Mouse (Mus musculus): ENCODE results near the gene Syt1.

The Syt1 gene

DNA sequence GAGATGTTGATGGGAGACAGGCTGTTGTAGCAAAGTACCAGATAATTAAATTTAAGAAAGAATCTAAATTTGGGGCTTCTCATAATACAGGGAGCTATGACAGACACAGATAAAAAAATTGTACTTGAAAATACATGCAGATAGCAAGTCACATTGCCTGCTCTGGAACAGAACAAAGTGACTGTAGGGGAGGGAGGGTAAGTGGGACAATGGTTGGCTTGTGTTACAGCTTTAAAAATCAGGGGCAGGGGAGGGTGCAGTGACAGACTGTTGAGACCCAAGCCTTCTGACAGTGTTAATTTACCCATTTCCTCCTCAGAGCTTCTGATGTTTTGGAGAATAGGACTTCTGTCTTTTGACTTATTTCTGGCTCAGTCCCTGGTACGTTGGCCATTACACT lies 126.3 kb downstream of the Syt1 start:
- 15% methylated on average over 1 of the region's 1 CpGs for WGBS

DNA sequence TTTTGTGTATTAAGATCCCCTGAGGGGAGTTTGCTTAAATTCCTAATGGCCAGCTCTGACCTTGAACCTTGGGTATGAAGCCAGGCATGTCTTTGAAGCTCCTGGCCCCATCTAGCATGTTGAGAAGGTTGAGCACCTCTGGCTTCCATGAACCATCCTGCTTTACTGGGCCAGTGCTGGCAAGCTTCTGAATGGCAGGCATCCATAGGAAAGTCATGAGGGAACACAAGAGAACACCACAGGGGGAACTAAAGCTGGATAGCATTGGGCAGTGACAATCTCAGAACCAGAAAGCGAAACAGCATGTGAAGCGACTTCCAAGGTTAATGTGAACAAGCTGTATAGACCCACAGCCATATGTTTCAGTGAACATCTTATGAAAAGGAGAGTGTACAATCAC lies 130.4 kb downstream of the Syt1 start:
- 82% methylated on average over 2 of the region's 2 CpGs for WGBS

DNA sequence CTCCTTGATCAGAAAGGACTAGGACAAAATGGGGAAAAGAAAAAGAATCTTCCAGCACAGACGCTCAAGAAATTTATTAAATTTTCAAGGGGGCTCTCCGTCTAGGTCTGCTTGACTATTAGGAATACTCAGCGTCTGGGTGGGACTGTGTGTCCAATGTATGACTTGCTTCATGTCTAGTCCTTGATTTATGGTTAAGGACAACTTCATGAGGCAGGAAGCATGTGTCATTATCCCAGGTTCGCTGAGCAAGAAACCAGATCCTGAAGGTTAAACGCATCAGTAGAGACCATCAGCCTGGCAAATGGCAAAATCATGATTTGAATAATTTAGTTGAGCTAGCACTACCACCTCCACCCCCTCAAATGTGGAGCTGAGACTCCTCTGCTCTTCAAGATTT lies 135.1 kb downstream of the Syt1 start:
- WGBS, result 77% methylated on average over 5 of the region's 5 CpGs

DNA sequence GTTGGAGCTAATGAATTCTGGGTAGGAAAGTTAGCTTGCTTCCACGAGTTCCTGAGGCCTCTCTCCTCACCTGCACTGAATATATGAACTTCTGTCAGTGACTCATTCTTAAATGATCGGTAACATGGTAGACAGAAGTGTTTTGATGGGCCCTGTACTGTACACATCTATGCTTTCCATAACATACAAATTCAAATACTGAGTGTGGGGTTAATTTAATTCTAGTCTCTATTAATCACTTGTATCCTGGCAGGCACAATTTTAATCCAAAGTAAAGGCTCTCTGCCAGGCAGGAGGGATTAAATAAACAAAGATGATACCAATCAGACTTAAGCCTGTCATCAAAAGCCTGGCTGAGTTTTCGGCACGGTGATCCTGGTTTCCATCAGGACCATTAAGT lies 136.1 kb downstream of the Syt1 start:
- WGBS, result 53% methylated on average over 4 of the region's 4 CpGs

DNA sequence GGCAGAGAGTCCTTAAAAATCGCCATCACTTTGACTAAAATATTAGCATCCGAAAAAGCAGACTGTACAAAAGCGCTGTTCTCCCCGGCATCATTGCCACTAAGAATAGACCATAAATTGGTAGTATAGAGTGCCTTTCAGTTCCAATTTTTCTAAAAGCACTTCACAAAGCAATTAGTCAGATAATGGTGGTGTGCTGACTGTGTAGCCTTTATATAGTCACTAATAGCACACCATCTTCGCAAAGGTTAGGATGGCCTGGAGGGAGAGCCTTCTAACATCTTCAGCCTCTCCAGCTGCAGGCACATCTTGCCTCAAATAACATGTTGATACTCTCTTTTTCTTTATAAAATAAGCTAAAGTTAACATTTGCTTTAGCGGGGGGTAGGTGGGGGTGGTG lies 138.4 kb downstream of the Syt1 start:
- 42% methylated on average over 6 of the region's 6 CpGs for WGBS

DNA sequence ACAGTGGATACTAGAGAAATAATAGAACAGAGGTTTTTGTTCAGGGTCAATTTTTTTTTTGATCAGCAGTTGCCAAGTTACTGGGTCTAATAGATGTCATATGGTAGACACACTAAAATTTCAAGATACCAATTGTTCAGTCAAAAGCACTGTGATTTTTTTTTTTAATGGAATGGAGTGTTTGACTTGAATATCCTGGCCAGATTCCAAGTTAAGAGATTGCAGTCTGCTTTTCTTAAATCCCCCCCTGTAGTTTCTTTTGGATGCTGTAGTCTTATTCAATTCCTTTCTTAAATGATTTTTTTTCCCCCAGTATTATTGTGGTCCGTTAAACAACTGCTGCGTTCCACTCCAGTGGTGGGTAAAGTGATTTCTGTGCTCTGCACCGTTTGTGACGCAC lies 140.2 kb downstream of the Syt1 start:
- WGBS, result 49% methylated on average over 4 of the region's 4 CpGs

DNA sequence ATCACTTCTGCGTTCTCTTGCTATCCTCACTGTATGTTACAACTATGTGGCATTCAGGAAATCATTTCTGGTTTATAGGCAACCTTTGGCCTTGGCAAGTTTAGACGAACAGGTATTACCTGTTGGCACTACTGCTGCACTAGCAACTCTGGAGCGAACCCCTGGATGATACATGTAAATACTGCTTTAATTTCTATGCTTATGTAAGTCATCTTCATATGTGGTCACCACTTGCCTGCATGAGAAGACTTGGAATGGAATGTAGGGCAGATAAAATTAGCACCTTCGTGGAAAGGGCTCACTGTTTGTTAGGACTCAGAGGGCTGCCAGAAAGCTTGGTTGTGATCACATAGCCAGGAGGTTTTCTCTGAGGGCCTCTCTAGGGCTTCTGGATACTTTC lies 142.6 kb downstream of the Syt1 start:
- 56% methylated on average over 4 of the region's 4 CpGs for WGBS

DNA sequence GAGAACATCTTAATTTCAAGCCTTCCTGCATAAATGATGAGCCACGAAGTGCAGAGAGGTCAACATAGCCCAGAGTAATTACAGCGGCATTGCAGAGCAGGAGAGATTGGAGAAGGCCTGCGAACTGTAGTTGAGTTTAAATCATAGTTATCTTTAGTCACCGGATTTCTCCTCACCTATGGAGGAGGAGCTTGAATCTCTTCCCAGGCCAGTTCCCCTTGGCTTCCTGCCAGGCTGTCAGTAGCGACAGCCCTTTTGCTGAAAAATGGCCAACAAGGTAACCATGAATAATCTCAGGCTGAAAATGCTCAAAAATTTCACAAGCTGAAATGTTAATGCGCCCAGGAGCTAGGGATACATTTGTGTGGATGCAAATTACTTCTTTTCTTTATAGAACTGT lies 143.6 kb downstream of the Syt1 start:
- WGBS, result 52% methylated on average over 6 of the region's 6 CpGs

DNA sequence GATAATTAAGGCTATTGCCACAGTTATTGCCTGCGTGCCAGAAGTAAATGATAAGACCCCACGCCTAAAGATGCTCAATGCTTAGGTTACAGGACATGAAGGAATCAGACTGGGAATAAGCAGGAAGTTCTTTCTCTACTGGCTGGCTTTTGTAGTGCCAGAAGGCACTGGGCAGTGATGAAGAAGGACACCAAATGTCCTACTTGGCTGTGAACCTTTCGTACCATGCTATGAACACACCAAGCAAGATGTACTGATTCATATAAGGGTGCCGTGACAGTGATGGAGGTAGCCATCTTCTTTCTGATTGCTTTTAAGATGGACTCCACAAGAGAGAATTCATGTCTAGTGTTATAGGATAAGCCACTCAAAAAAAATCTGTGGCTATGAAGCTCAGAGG lies 145.2 kb downstream of the Syt1 start:
- 92% methylated on average over 4 of the region's 4 CpGs for WGBS

DNA sequence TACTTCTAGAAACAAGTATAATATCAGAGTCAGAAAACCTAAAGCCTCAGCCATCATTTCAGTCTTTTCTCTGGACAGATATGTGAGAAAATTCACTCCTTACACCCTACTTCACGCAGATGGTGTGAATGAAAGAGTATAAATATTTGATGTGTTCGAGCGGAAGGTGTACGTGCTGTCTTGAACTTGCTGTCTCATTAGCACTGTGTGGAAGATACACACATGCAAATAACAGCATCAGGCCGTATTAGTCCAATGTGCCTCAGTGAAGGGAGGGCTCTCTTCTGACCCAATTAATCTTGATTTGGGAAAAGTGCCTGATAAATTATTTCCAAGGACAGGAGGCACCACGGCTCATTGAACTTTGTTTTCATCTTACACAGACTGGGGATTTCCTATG lies 154.8 kb downstream of the Syt1 start:
- WGBS, result 49% methylated on average over 6 of the region's 6 CpGs

DNA sequence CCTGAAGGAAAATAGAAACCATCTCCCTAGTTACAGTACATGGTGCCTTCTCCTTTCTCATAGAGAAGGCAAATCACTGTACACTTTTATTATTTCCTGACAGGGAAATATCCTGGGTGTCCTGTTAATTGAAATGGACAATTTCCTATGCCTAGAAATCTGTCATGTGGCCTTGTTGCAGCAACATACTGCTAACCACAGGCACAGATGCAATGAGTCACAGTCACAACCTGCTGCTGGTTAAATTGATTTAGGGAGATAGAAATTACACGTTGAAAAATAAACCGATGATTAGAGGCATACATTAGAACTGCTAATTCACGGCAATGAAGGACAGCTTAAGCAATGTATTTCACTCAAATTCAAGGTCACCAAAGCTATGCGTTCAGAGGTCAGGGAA lies 158.0 kb downstream of the Syt1 start:
- WGBS, result 46% methylated on average over 4 of the region's 4 CpGs

DNA sequence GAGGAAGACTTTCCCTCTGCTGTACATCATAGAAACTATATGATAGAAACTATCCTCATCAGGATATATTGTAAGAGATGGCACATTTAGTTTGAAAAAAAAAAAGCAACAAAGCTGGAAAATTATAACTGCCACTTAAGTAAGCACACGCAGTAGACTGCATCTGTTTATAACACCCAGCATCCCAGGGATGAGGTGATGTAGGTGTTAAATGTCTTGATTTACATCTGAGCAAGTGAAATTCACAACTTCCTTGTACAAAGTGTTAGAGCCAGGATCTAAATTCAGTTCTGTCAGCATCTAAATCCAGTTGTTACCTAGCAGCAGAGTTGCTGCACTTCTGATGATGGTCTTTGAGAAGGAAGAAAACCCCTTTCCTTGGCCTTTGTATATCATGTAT lies 173.3 kb downstream of the Syt1 start:
- WGBS, result 64% methylated on average over 1 of the region's 1 CpGs

DNA sequence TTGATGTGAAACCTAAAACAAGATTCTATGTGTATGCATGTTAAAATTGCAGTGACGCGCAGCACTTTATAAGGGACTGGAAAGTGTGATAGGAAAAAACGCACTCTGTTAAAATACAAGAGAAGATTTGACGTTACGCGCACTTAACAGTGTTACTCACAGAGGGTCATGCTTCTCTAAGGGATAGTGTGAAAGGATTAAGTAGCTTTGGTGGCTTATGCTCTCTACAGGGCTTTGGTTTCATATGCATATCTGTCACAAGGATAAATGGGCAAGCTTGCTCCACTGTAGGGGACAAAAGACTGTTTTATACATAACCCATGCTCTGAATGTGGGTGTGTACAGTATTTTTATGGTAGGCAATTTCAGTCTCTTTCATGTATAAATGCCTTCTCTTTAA lies 178.5 kb downstream of the Syt1 start:
- 62% methylated on average over 6 of the region's 6 CpGs for WGBS

DNA sequence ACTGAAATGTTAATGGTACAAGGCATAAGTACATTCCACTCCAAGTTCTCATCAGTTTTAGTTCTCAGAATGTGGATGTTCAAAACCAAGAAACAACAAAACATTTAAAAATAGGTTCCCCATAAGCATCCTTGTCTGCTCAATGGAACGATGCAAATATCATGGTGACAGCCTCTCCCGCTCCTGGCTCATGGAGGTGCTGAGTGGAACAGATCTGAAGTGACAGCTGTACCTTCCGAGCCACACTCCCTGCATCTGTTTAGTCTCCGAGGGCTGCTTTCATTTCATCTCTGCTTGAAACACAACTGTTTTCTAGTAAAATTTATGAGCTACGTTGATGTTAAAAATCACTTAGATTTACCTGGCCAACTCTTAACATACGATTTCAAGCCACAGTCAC lies 179.0 kb downstream of the Syt1 start:
- WGBS, result 47% methylated on average over 6 of the region's 6 CpGs

DNA sequence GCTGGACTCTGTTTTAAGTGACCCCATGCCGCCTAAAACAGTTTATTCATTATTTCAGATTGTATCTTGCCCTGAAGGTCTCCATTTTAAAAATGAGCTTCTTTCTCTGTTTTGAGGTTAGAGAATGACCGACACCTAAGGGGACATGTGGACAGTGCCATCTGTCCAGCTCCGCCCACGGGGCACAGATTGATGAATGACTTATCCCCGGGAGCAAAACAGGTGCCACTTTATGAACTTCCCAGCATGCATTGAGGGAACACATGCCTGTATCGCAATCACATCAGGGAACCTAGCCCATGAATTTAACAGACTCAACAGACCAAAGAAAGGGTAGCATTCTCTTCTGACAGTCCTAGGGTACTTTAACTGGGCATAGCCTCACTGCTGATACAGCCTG lies 188.5 kb downstream of the Syt1 start:
- WGBS, result 79% methylated on average over 6 of the region's 6 CpGs

DNA sequence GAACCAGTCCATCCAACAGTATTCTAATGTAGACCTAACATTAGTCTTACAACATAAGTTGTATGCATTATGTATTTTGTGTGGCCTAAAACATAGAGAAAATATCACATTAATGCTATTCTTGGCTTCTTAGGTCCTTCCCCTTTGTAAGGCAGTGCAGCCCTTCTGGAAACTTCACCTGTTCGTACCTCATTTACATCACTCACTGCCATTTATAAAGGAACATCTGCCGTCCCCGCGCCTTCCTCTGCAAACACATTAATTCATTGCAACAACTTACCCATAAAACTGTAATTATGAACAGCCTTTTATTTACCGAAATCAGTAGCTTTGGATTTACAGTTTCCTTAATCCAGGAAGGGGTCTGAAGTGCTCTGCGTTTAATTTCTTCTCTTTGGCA lies 195.4 kb downstream of the Syt1 start:
- WGBS, result 45% methylated on average over 6 of the region's 6 CpGs

DNA sequence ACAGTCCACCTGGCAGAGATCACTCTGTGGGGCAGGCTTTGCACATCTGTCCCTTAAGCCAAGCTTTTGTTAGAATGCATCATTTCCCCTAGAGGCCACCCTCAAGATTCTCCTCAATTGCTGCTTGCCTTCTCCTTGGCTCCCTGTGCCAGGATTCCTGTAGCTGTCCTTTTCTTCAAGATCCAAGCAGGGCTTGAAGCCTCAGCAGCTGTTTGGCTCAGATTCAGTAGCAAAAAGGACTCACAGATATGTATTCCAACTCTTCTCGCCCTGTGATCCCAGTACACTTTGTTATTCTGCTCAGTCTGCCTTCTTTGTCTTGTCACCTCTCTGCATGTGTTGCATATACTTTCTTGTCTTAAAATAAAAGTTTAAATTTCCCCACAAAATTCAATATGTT lies 206.4 kb downstream of the Syt1 start:
- WGBS, result 33% methylated on average over 1 of the region's 1 CpGs

DNA sequence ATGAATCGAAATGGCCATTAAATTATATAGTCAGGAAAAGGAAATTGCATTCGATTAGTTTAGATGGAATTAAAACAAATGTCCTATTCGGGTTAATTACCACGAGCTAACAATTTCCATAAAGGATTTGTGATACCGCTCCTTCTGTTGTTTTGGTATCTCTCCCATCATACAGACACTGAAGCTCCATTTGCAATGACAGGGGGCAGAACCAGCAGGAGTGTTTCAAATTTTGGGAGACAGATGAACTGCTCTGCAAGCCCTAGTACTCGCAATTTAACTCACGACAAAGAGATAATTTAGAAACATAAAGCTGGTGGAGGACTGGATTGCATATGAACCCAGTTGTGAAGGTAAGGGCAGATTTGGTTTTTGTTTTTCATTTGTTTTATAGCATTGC lies 210.0 kb downstream of the Syt1 start:
- 58% methylated on average over 7 of the region's 7 CpGs for WGBS

DNA sequence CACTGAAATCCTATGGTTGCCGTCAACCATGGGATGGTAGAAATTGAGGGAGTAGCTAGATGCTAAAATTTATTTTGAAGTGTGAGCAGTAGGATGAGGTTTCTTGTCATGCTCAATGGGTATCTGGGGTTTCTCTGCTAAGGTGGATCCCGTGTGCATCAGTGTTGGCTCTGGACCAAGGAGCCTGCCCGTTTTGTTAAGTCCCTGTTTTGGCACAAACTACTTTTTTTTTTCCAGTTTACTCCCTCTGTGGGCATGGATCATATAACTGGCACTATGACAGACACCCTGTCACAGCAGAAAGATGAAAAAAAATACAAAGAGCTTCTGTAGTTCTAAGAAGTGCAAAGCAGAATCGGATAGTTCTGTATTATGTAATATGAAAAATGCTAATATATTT lies 212.0 kb downstream of the Syt1 start:
- 38% methylated on average over 4 of the region's 4 CpGs for WGBS

DNA sequence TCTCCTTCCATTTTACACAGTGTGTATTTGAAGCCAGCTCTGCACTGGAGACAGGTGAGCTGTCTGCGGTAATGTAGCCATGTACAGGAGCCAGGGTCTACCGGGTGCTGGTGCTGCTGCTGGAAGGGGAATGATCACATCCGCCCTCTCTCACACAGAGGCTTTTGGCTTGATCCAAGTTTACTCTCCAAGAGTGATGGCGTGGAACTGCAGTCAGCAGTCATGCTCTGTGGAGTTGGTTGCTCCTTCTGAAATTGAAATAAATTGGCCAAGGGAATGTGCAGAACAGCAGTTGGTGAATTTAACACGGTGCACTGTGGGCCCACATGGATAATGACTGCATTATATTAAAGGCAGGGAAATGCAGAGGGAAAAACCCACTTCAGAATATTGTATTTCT lies 228.0 kb downstream of the Syt1 start:
- WGBS, result 54% methylated on average over 5 of the region's 5 CpGs

DNA sequence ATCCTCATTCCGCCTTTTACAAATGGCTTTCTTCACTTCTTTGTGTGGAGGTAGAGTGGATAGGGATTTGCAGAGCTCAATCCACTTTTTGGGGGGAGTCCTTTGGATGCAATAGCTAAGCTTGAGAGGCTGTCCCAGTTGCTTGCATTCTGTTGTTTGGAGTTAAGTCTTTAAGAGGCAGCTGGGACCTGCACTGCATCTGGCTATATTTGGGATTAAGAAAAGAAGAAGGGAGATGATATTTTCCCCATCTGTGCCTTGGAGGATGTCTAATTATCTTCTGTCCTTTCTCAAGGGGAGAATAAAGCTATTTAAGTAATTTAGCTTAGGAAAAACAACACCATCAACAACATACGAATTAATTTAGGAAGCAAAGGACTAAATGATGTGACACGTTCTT lies 230.2 kb downstream of the Syt1 start:
- WGBS, result 65% methylated on average over 3 of the region's 3 CpGs

DNA sequence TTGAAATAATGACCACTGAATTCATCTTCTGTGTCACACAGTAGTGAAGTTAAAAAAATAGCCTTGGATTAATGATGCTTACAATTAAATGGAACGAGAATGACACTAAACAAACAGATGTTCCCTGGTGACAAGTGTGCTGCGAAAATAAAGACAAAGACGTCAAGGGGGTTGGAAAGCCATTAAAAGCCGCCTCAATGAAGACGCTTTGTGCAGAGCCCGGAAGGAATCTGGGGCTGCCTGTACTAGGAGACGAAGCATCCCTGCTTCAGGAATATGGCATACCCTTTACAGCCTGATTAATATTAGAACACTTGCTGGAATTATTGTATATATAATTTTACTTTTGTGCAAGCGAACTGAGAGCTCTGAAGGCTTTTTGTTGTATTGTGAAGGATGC lies 234.0 kb downstream of the Syt1 start:
- WGBS, result 40% methylated on average over 8 of the region's 8 CpGs

DNA sequence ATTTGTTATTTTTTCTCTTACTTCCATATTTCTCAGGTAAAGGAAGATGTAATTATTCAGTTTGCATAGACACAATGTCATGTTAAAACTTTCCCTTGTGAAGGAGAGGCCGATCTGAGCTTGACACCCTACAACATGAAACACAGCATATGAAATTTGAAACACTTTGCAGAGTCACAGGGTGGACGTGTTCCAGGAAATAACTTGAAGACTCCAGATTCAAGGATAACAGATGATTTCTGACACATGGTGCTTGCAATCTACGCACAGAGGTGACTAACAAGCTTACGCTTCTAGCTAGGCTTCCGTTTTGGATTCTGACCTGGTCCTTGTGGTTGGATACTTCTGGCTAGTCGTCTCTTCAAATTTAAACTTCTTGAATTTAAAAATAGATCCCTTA lies 239.7 kb downstream of the Syt1 start:
- whole genome bisulfite sequencing, result 47% methylated on average over 6 of the region's 6 CpGs

DNA sequence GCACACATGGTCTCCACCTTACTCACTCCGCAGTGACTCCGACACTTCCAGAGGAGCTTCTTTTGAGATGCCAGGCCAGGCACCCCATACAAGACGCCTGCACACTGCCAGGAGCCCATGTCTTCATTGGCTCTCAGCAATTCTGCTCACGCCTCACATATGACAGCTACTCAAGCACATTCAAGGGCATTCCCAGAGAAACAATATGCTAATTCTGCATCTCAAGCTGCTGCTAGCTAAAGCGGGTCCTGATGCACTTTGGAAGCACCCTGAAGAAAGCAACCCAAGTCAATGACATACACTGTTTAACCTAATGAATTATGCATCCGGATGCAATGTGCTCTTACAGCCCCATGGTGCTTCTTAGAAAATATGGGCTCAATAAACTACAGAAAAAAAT lies 247.1 kb downstream of the Syt1 start:
- 43% methylated on average over 6 of the region's 6 CpGs for WGBS

DNA sequence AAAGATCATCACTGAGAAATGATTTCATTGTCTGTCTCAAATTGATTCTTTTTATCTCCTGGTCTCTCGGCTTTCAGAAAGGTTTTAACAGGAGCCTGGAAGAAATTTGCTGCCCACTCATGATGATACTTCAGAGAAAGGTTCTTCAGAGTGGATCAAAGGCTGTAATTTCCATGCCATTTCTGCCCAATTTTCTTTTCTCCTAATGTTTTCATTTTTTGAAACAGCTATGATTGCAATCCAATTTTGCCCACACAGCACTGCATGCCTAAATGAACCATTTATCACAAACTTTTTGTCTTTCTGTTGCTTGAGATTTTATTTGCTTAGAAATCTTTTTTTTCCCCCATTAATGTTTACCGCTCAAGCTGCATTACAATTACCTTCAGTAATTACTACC lies 257.5 kb downstream of the Syt1 start:
- WGBS, result 71% methylated on average over 2 of the region's 2 CpGs
